Mouse (Mus musculus): ENCODE results near the gene Dock10. TPM values are rescaled to one million over a fixed set of nuclear protein-coding genes. Genes with fewer than 3 reads are reported as not detected.
A peak's percentile ranks its signal among the peaks of the same experiment; 100 is the strongest.

Gene Dock10
- total and polyA plus RNA-seq, 2 experiments, result 1.0 to 6.8 TPM

DNA sequence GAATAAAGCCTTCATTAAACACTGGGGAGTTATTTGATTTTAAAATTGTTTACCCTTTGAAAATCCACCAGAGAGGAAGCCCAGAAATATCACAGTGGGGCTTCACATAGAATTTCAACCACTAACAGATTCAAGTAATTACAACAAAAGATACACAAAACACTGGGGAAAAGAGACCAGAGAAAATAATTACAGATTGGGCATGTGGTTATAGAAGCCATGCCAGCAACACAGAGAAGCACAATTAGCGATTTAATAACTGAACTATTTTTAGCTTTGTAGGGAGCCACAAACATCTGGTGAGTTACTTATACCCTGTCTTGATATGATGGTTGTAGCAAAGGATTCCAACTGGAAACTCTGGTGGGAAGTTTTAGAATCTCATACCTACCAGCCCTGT is 104.2 kb downstream of the Dock10 start:
- no peak overlapping the region for H3K9ac ChIP-seq (ENCODE audit: low read depth, low read length)
- H3K79me2 ChIP-seq (ENCODE audit: control insufficient read depth, insufficient read depth, low read length), result no peaks in the 10 kb centered on the region; the same call in 1 of the 2 replicates
- no peak overlapping the region for H3K4me3 ChIP-seq (ENCODE audit: insufficient read depth, low read depth, low read length)
- TF ChIP-seq POLR2A (IDR thresholded peaks at IDR 0.05; ENCODE audit: extremely low read depth, insufficient read depth, low read length) (no peak), CTCF (IDR thresholded peaks at IDR 0.05; ENCODE audit: low read depth, low read length) (no peak)
- DNase-seq (ENCODE audit: extremely low read depth, low read depth, low spot score), result no peak
- H3K27me3 ChIP-seq (ENCODE audit: control insufficient read depth, insufficient read depth, low read length), result no peaks in the 10 kb centered on the region
- 73% methylated on average over 1 of the region's 1 CpGs for WGBS
- no peak overlapping the region for H3K27ac ChIP-seq (replicated peaks; ENCODE audit: insufficient read depth, low read depth, low read length)
- H3K4me1 ChIP-seq (ENCODE audit: control insufficient read depth, insufficient read depth, low read length), result no peaks in the 10 kb centered on the region
- no peaks in the 10 kb centered on the region for H3K36me3 ChIP-seq (ENCODE audit: control insufficient read depth, insufficient read depth, low read length)

DNA sequence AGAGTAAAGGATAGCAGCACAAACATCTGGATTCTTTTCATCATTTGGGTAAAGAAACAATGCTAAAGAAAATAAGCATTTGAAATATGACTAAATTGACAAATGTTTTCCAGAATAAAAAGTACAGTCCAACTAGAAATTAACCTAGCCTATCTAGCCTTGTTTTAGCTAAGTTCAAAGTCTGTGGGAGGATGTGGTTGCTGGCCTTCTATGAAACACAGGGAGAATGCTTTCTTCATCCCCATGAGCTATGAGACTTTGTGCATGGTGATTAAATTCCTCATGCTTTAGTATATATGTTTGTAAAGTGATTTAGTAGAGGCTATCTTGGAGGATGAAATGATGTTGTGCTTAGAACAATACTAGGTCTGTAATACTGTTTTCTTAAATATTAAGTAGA is 105.5 kb downstream of the Dock10 start:
- Histone ChIP-seq H3K27me3 (ENCODE audit: control insufficient read depth, insufficient read depth, low read length) (no peaks in the 10 kb centered on the region), H3K27ac (replicated peaks; ENCODE audit: insufficient read depth, low read depth, low read length) (no peak overlapping the region), H3K79me2 (ENCODE audit: control insufficient read depth, insufficient read depth, low read length) (no peaks in the 10 kb centered on the region), H3K4me3 (ENCODE audit: insufficient read depth, low read depth, low read length) (no peak overlapping the region), H3K9ac (ENCODE audit: low read depth, low read length) (no peak overlapping the region), H3K36me3 (ENCODE audit: control insufficient read depth, insufficient read depth, low read length) (no peaks in the 10 kb centered on the region), H3K4me1 (ENCODE audit: control insufficient read depth, insufficient read depth, low read length) (no peaks in the 10 kb centered on the region)
- DNase-seq (ENCODE audit: extremely low read depth, low read depth, low spot score), result no peak
- TF ChIP-seq CTCF (IDR thresholded peaks at IDR 0.05; ENCODE audit: low read depth, low read length), result no peak
- no peak for TF ChIP-seq POLR2A (IDR thresholded peaks at IDR 0.05; ENCODE audit: extremely low read depth, insufficient read depth, low read length)

DNA sequence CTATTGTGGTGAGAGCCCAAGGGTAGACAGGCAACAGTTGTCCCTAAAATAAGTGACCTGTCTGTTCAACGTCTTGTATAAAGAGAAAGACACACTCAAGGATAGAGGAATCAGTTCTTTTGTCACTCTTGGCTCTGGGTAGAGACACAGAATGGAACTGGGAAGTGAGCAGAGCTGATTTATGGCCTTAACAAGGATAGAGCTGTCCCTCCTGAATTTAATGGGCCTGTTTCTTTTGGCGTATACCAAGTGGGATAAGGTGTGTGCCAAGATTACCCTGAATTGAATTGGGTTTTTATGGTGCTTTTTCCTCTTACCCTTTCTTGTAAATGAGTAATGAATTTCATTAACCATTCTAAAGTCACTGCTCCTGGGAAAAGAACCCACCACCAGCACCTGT is 106.2 kb downstream of the Dock10 start:
- H3K36me3 ChIP-seq (ENCODE audit: control insufficient read depth, insufficient read depth, low read length), result no peaks in the 10 kb centered on the region
- no peak overlapping the region for H3K27ac ChIP-seq (replicated peaks; ENCODE audit: insufficient read depth, low read depth, low read length)
- no peak overlapping the region for H3K9ac ChIP-seq (ENCODE audit: low read depth, low read length)
- no peak overlapping the region for H3K4me3 ChIP-seq (ENCODE audit: insufficient read depth, low read depth, low read length)
- H3K79me2 ChIP-seq (ENCODE audit: control insufficient read depth, insufficient read depth, low read length), result no peaks in the 10 kb centered on the region
- WGBS, result 75% methylated on average over 2 of the region's 2 CpGs
- TF ChIP-seq POLR2A (IDR thresholded peaks at IDR 0.05; ENCODE audit: extremely low read depth, insufficient read depth, low read length) (no peak), CTCF (IDR thresholded peaks at IDR 0.05; ENCODE audit: low read depth, low read length) (no peak)
- no peaks in the 10 kb centered on the region for H3K4me1 ChIP-seq (ENCODE audit: control insufficient read depth, insufficient read depth, low read length)
- no peaks in the 10 kb centered on the region for H3K27me3 ChIP-seq (ENCODE audit: control insufficient read depth, insufficient read depth, low read length)
- no peak for DNase-seq (ENCODE audit: extremely low read depth, low read depth, low spot score)

DNA sequence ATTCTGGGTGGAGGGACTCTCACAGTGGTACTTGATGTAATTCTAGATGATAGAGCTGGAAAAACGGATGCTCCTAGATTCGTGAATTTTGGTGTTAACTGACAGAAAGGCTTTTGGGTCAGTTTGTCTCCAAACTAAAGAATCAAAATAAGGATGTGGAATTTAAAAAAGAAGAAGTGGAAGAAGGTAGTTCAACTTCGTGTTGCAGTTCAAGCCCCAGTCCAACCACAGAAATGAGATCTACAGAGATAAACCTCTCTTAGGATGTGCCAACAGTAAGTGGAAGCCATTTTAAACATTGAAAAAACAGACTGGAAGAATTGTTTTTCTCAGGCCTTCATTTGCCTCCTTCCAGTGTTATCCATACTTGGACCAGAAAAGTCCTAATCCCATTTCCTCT is 111.7 kb downstream of the Dock10 start:
- Histone ChIP-seq H3K27me3 (ENCODE audit: control insufficient read depth, insufficient read depth, low read length) (no peaks in the 10 kb centered on the region), H3K4me1 (ENCODE audit: control insufficient read depth, insufficient read depth, low read length) (no peaks in the 10 kb centered on the region), H3K27ac (replicated peaks; ENCODE audit: insufficient read depth, low read depth, low read length) (no peak overlapping the region), H3K36me3 (ENCODE audit: control insufficient read depth, insufficient read depth, low read length) (no peaks in the 10 kb centered on the region), H3K79me2 (ENCODE audit: control insufficient read depth, insufficient read depth, low read length) (no peaks in the 10 kb centered on the region), H3K4me3 (ENCODE audit: insufficient read depth, low read depth, low read length) (no peak overlapping the region), H3K9ac (ENCODE audit: low read depth, low read length) (no peak overlapping the region)
- TF ChIP-seq CTCF (IDR thresholded peaks at IDR 0.05; ENCODE audit: low read depth, low read length) (no peak), POLR2A (IDR thresholded peaks at IDR 0.05; ENCODE audit: extremely low read depth, insufficient read depth, low read length) (no peak)
- 53% methylated on average over 3 of the region's 3 CpGs for WGBS
- DNase-seq (ENCODE audit: extremely low read depth, low read depth, low spot score), result peak; percentile 31

DNA sequence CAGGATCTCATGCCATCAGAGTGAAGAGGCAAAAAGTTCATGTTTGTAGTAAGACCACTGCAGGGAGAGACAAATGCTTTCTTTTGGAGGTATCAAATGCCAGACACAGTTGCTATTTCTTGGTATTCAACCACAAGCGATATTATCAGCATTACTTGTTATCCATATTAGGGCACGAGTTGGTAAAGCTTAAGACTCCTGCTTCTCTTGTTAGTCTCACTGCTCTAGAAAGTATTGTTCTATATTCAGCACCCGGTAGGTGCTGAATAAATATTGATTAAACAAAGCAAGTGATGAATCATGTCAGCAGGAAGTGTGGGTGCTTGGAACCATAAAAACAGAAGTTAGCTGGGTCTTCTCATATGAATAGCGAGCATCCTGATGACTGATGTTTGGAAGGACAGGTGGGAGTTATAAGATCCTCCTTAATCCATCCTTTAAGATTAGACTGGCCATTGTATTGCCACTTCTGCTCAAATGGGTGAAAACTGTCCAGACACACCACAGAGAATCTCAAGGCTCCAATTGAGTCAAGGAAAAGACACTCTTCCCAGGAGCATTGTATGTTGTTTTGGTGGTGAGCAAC is 114.4 kb downstream of the Dock10 start:
- no peak for TF ChIP-seq CTCF (IDR thresholded peaks at IDR 0.05; ENCODE audit: low read depth, low read length)
- no peak for TF ChIP-seq POLR2A (IDR thresholded peaks at IDR 0.05; ENCODE audit: extremely low read depth, insufficient read depth, low read length)
- H3K79me2 ChIP-seq (ENCODE audit: control insufficient read depth, insufficient read depth, low read length), result no peaks in the 10 kb centered on the region
- H3K9ac ChIP-seq (ENCODE audit: low read depth, low read length), result no peak overlapping the region
- H3K4me1 ChIP-seq (ENCODE audit: control insufficient read depth, insufficient read depth, low read length), result no peaks in the 10 kb centered on the region
- H3K27ac ChIP-seq (replicated peaks; ENCODE audit: insufficient read depth, low read depth, low read length), result no peak overlapping the region
- no peak overlapping the region for H3K4me3 ChIP-seq (ENCODE audit: insufficient read depth, low read depth, low read length)
- no peaks in the 10 kb centered on the region for H3K36me3 ChIP-seq (ENCODE audit: control insufficient read depth, insufficient read depth, low read length)
- 75% methylated on average over 4 of the region's 4 CpGs for WGBS
- no peaks in the 10 kb centered on the region for H3K27me3 ChIP-seq (ENCODE audit: control insufficient read depth, insufficient read depth, low read length)
- no peak for DNase-seq (ENCODE audit: extremely low read depth, low read depth, low spot score)

DNA sequence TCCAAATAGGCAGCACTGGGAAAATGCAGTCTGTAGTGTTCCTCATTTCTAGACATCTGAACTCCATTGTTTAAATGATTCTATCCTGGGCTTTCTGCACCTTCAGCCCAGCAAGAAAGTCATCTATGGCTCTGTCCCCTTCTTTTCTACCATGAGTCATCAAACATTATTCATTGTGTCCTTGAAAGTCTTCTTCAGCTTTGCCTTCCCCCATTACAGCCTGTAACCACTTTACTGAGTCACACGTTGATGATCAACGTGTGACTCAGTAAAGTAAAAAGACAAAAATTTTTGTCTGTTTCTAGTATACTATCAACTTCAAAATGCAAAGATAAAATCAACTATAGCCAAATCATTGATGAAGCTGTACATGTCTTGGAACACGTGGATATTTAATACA is 116.5 kb downstream of the Dock10 start:
- TF ChIP-seq CTCF (IDR thresholded peaks at IDR 0.05; ENCODE audit: low read depth, low read length) (no peak), POLR2A (IDR thresholded peaks at IDR 0.05; ENCODE audit: extremely low read depth, insufficient read depth, low read length) (no peak)
- H3K36me3 ChIP-seq (ENCODE audit: control insufficient read depth, insufficient read depth, low read length), result no peaks in the 10 kb centered on the region
- H3K9ac ChIP-seq (ENCODE audit: low read depth, low read length), result no peak overlapping the region
- no peak for DNase-seq (ENCODE audit: extremely low read depth, low read depth, low spot score)
- H3K4me1 ChIP-seq (ENCODE audit: control insufficient read depth, insufficient read depth, low read length), result peaks cover 2% of the 10 kb centered on the region; the same call in 1 of the 2 replicates
- no peak overlapping the region for H3K27ac ChIP-seq (replicated peaks; ENCODE audit: insufficient read depth, low read depth, low read length)
- H3K4me3 ChIP-seq (ENCODE audit: insufficient read depth, low read depth, low read length), result no peak overlapping the region
- WGBS, result 80% methylated on average over 3 of the region's 3 CpGs
- no peaks in the 10 kb centered on the region for H3K79me2 ChIP-seq (ENCODE audit: control insufficient read depth, insufficient read depth, low read length)
- no peaks in the 10 kb centered on the region for H3K27me3 ChIP-seq (ENCODE audit: control insufficient read depth, insufficient read depth, low read length)
